16 mouse cellular contexts compared by ENCODE assay signal in the genomic region with DNA sequence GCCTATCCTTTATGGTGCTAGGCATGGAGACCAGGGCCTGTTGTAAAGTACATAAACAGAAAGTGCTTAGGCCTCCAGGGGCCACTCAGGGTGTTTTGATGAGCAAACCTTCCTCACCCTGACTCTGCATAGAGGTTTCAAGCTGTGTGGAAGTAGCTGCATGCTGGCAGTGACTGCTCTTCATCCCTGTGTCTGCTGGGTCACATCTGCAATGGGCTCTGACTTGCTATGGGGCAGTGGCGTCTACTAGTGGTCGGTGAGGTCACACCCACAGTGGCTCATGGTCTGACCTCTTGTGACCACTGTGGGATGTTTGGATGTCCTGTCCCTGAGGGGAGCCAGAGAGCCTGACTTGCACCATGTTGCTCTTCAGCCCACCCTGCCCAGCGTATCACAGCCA. TPM values are rescaled to one million over a fixed set of nuclear protein-coding genes. Genes with fewer than 3 reads are reported as not detected.
DNase-seq lines count a peak whose midpoint lies in the region; ATAC-seq and TF ChIP-seq lines count a peak whose summit lies in the region.
"Had no signal": no experiment of that assay in that cellular context is flagged by ENCODE, and none has a peak within 500 bp of the region (broad histone marks: within the 10 kb centered on the region; RNA-seq: fewer than 3 reads in every experiment).

No protein-coding gene starts in this region.

- no peak overlapping the region for H3K27ac ChIP-seq in kidney, postnatal 0 days
- H3K27ac ChIP-seq in ES-Bruce4 (ENCODE audit: insufficient read depth, low read length) = no peak overlapping the region
- H3K27ac ChIP-seq: embryonic facial prominence, embryonic 12.5 days; left cerebral cortex, adult 2 months; limb, embryonic 13.5 days; lung, embryonic 15.5 days; neural tube, embryonic 15.5 days had no signal

- peaks cover 85% of the 10 kb centered on the region for H3K36me3 ChIP-seq in kidney, postnatal 0 days (ENCODE audit: insufficient read depth, low read length)
- peaks cover 12% of the 10 kb centered on the region for H3K36me3 ChIP-seq in ES-Bruce4 (ENCODE audit: control insufficient read depth, insufficient read depth, low read length, poor library complexity, severe bottlenecking)

- TF ChIP-seq CTCF in kidney, postnatal 0 days (IDR thresholded peaks at IDR 0.05; ENCODE audit: low read depth) = 0 out of 2 replicates have a peak, but pooled peaks have one; percentile 10
- peak; percentile 60 for TF ChIP-seq CTCF in ES-Bruce4 (IDR thresholded peaks at IDR 0.05; ENCODE audit: low read depth, low read length)

- no peak for TF ChIP-seq EP300 in ES-Bruce4 (IDR thresholded peaks at IDR 0.05; ENCODE audit: insufficient read depth, low read depth, low read length)

- 87% methylated on average over 3 of the region's 3 CpGs for WGBS in kidney, postnatal 0 days

- TF ChIP-seq POLR2A in ES-Bruce4 (IDR thresholded peaks at IDR 0.05; ENCODE audit: insufficient read depth, low read length) = no peak

- H3K4me1 ChIP-seq in kidney, postnatal 0 days (replicated peaks; ENCODE audit: insufficient read depth, low read length) = no peaks in the 10 kb centered on the region
- H3K4me1 ChIP-seq in ES-Bruce4 (ENCODE audit: control insufficient read depth, insufficient read depth, low read length) = no peaks in the 10 kb centered on the region
- H3K4me1 ChIP-seq: embryonic facial prominence, embryonic 12.5 days; limb, embryonic 13.5 days; lung, embryonic 15.5 days; neural tube, embryonic 15.5 days had no signal

- no peak overlapping the region for H3K4me2 ChIP-seq in kidney, postnatal 0 days (ENCODE audit: low read length)
- H3K4me2 ChIP-seq: embryonic facial prominence, embryonic 12.5 days; limb, embryonic 13.5 days; lung, embryonic 15.5 days; neural tube, embryonic 15.5 days had no signal

- H3K27me3 ChIP-seq in kidney, postnatal 0 days (ENCODE audit: insufficient read depth, low read length) = no peaks in the 10 kb centered on the region
- no peaks in the 10 kb centered on the region for H3K27me3 ChIP-seq in ES-Bruce4 (ENCODE audit: control insufficient read depth, insufficient read depth, low read length, poor library complexity, severe bottlenecking)
- H3K27me3 ChIP-seq: embryonic facial prominence, embryonic 12.5 days; limb, embryonic 13.5 days; lung, embryonic 15.5 days; neural tube, embryonic 15.5 days had no signal

- H3K4me3 ChIP-seq in kidney, postnatal 0 days (replicated peaks; ENCODE audit: low read depth, low read length) = no peak overlapping the region
- no peak overlapping the region for H3K4me3 ChIP-seq in ES-Bruce4 (ENCODE audit: low read depth, low read length)
- H3K4me3 ChIP-seq: embryonic facial prominence, embryonic 12.5 days; left cerebral cortex, adult 2 months; limb, embryonic 13.5 days; lung, embryonic 15.5 days; neural tube, embryonic 15.5 days had no signal

- H3K9ac ChIP-seq in kidney, postnatal 0 days (ENCODE audit: low read depth, low read length) = no peak overlapping the region
- H3K9ac ChIP-seq in ES-Bruce4 (ENCODE audit: low read depth, poor library complexity, severe bottlenecking) = no peak overlapping the region
- H3K9ac ChIP-seq: embryonic facial prominence, embryonic 12.5 days; limb, embryonic 13.5 days; lung, embryonic 15.5 days; neural tube, embryonic 15.5 days had no signal

- H3K9me3 ChIP-seq in kidney, postnatal 0 days (replicated peaks; ENCODE audit: low read length) = no peaks in the 10 kb centered on the region
- H3K9me3 ChIP-seq in ES-Bruce4 (replicated peaks; ENCODE audit: control insufficient read depth, insufficient read depth, low read length, poor library complexity, severe bottlenecking) = no peaks in the 10 kb centered on the region
- H3K9me3 ChIP-seq: embryonic facial prominence, embryonic 12.5 days; limb, embryonic 13.5 days; lung, embryonic 15.5 days; neural tube, embryonic 15.5 days had no signal

- no peak for ATAC-seq in kidney, postnatal 0 days (replicated peaks; ENCODE audit: low FRiP score, low read depth)
- ATAC-seq: inflammation-experienced regulatory T-cells, adult 6 months had no signal

- peak; percentile 1 for DNase-seq in adrenal gland, postnatal 4 days (ENCODE audit: low spot score in 2 of 2)
- DNase-seq in adrenal gland, postnatal 14 days = no peak
- DNase-seq in kidney, postnatal 0 days (ENCODE audit: low spot score) = no peak
- no peak for DNase-seq in kidney, adult 18-20 months
- peak; percentile 1 for DNase-seq in right cerebral cortex, postnatal 25 days
- no peak for DNase-seq in right cerebral cortex, postnatal 14 days
- no peak for DNase-seq in testis, postnatal 14 days (ENCODE audit: low spot score)
- DNase-seq: heart, postnatal 36 days; kidney, postnatal 4 days had no signal

RNA-seq across cellular contexts. Expression of a gene that starts 10.6 kb away (rescaled TPM):
- 1 to 10 TPM; 3.0 to 4.2 TPM for total RNA-seq in adrenal gland, postnatal 4 days (2021)
- 3.2 and 4.4 TPM in 2 replicates for total RNA-seq in adrenal gland, postnatal 14 days (2021)
- 3.3 and 3.9 TPM in 2 replicates for polyA plus RNA-seq in kidney, postnatal 0 days (2015; fragmentation: Nextera tagmentation; extraction: Ambion mirVana)
- polyA plus RNA-seq in ES-Bruce4 (2011; ENCODE audit: insufficient read depth, insufficient read length, low read depth, missing spikeins) = not detected in 2 replicates
- total RNA-seq: left cerebral cortex, adult 2 months had no signal

RNA-seq across cellular contexts. Expression of a gene that starts 28.0 kb away (rescaled TPM):
- 100 to 1,000 TPM; 262 to 266 TPM for total RNA-seq in adrenal gland, postnatal 4 days (2021)
- 190 and 198 TPM in 2 replicates for total RNA-seq in adrenal gland, postnatal 14 days (2021)
- 237 and 239 TPM in 2 replicates for polyA plus RNA-seq in kidney, postnatal 0 days (2015; fragmentation: Nextera tagmentation; extraction: Ambion mirVana)
- polyA plus RNA-seq in ES-Bruce4 (2011; ENCODE audit: insufficient read depth, insufficient read length, low read depth, missing spikeins) = 196 and 208 TPM in 2 replicates

Comparison
In these comparisons a context has a peak if more than half of its experiments do, and no peak if none do; other contexts are left out.
1. DNase-seq: peak in adrenal gland, postnatal 4 days (2 of 2) and right cerebral cortex, postnatal 25 days (single experiment); none in adrenal gland, postnatal 14 days (single experiment), kidney, postnatal 0 days (single experiment), kidney, adult 18-20 months (single experiment), right cerebral cortex, postnatal 14 days (single experiment) and testis, postnatal 14 days (single experiment).